Mouse (Mus musculus): ENCODE results near the gene Sema7a. TPM values are rescaled to one million over a fixed set of nuclear protein-coding genes. Genes with fewer than 3 reads are reported as not detected.

Sema7a gene
- polyA plus RNA-seq, 1 experiment from 2014 or later, result 1.6 TPM

Other genes starting within 250 kb of the Sema7a start
- 41.0 and 41.1 TPM in 2 replicates for gene Edc3, start 231.6 kb upstream of the Sema7a start, polyA plus RNA-seq (2016; fragmentation: Nextera tagmentation; extraction: Ambion mirVana)
- 90.7 and 105 TPM in 2 replicates for gene Clk3, start 174.3 kb upstream of the Sema7a start, polyA plus RNA-seq (2016; fragmentation: Nextera tagmentation; extraction: Ambion mirVana)
- gene Arid3b, start 103.3 kb upstream of the Sema7a start, polyA plus RNA-seq (2016; fragmentation: Nextera tagmentation; extraction: Ambion mirVana), result 42.7 and 57.7 TPM in 2 replicates
- 118 and 143 TPM in 2 replicates for gene Ubl7, start 29.1 kb upstream of the Sema7a start, polyA plus RNA-seq (2016; fragmentation: Nextera tagmentation; extraction: Ambion mirVana)
- not detected in 2 replicates for gene Cyp11a1, start 66.3 kb downstream of the Sema7a start, polyA plus RNA-seq (2016; fragmentation: Nextera tagmentation; extraction: Ambion mirVana)
- 11.2 and 15.8 TPM in 2 replicates for gene Stra6, start 123.7 kb downstream of the Sema7a start, polyA plus RNA-seq (2016; fragmentation: Nextera tagmentation; extraction: Ambion mirVana)
- 0.90 and 0.99 TPM in 2 replicates for gene Ccdc33, start 178.7 kb downstream of the Sema7a start, polyA plus RNA-seq (2016; fragmentation: Nextera tagmentation; extraction: Ambion mirVana)

Measured in hindbrain, embryonic 10.5 days (tissue).